Mouse (Mus musculus): Measurements from ENCODE around the gene Hadha. TPM values are rescaled to one million over a fixed set of nuclear protein-coding genes. Genes with fewer than 3 reads are reported as not detected.

Hadha gene
- polyA plus RNA-seq, 1 experiment from 2014 or later = 97.4 TPM

DNA sequence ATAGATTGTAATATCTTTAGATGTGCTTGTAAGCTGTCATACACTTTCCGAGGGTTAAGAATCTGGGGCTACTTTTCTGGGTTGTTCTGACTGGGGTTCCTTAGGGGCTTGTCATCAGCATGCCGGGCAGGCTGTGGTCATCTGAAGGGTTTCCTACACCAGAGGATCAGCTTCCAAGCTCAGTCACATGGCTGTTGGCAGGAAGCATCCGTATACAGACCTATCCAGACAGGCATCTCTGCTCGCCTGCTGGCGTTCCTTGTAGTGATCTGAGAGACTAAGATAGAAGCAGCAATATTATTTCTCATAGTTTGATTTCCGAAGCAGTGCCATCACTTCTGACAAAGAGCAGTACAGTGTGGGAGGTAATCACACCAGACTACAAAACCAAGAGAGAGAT is 4.6 kb upstream of the Hadha start:
- DNase-seq (ENCODE audit: low spot score) (no peak), ATAC-seq (replicated peaks; ENCODE audit: low FRiP score) (no peak)
- no peak overlapping the region for H3K27ac ChIP-seq (ENCODE audit: low read depth, low read length)
- no peak overlapping the region for H3K4me2 ChIP-seq (ENCODE audit: low read depth, low read length, severe bottlenecking)
- no peak overlapping the region for H3K9ac ChIP-seq (ENCODE audit: low read length)
- peaks cover 5% of the 10 kb centered on the region; the same call in 1 of the 2 replicates for H3K4me1 ChIP-seq (replicated peaks; ENCODE audit: control insufficient read depth, insufficient read depth, low read length)
- no peaks in the 10 kb centered on the region for H3K36me3 ChIP-seq (ENCODE audit: control insufficient read depth, insufficient read depth, low read length)
- no peaks in the 10 kb centered on the region for H3K9me3 ChIP-seq (ENCODE audit: control insufficient read depth, low read length)
- no peak overlapping the region for H3K4me3 ChIP-seq (ENCODE audit: low read depth, low read length)
- H3K27me3 ChIP-seq (ENCODE audit: control insufficient read depth, insufficient read depth, low read length) = no peaks in the 10 kb centered on the region
- WGBS = 87% methylated on average over 6 of the region's 6 CpGs

DNA sequence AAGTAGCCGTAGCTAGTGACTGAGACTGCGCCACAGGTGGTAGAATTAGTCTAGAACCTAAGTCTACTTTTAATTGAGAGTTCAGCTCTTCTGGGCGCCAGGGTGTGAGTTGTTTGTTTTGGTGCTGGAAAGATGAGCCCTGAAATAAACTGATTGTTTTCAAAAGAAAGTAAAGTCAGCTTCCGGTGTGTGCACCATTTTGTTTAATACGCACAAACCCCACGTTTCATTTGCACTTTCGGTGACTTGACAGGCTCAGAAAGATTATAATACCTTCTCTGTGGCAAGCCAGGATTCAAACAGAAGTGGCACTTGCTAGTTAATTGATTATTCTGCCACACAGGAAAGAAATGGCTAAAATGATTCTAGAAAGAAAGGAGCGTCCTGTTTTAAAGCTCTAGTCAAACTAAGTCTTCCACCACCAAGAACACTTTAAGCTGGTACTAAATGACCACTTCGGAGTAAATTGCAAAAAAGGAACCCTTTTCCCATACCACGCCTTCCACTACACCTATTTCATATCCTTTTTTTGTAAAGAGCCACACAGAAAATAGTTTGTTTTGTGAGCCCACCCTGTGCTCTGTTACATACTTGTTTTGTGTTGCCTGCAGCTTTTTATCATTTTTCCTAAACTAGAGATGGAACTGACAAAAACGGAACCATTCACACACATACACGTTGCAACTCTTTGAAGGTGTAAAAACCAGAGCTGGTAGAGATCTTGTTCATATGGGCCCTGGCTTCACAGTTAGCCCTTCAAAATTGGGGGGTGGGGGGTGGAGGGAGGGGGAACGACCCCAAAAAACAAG is 1.1 kb upstream of the Hadha start:
- Histone ChIP-seq H3K4me1 (replicated peaks; ENCODE audit: control insufficient read depth, insufficient read depth, low read length) (peaks cover 5% of the 10 kb centered on the region; the same call in 1 of the 2 replicates), H3K4me2 (ENCODE audit: low read depth, low read length, severe bottlenecking) (peak overlapping the region; percentile 59), H3K36me3 (ENCODE audit: control insufficient read depth, insufficient read depth, low read length) (no peaks in the 10 kb centered on the region), H3K27me3 (ENCODE audit: control insufficient read depth, insufficient read depth, low read length) (no peaks in the 10 kb centered on the region), H3K9ac (ENCODE audit: low read length) (peak overlapping the region; percentile 82), H3K9me3 (ENCODE audit: control insufficient read depth, low read length) (no peaks in the 10 kb centered on the region), H3K4me3 (ENCODE audit: low read depth, low read length) (peak overlapping the region; percentile 88), H3K27ac (ENCODE audit: low read depth, low read length) (no peak overlapping the region)
- WGBS = 39% methylated on average over 13 of the region's 13 CpGs
- ATAC-seq (replicated peaks; ENCODE audit: low FRiP score) (no peak), DNase-seq (ENCODE audit: low spot score) (no peak)

DNA sequence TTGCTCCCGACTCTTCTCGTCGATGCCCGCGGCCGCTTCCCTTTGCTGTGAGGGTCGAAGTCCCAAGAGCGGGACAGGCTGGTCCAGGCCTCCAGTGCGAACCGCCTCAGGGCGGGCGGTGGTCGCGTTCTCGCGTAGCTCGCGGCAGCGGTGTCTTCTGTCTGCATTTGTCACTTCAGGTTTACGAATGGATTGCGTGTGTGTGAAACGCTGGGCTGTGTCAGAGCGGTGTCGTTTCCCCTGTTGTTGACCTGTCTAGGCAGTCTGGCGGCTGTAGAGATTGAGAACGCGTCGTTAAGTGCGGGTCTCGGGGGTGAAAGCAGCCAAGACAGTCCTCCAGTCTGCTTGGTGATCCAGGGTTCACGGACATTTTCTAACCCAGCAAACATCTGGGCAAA is 432 bp upstream of the Hadha start:
- Histone ChIP-seq H3K27ac (ENCODE audit: low read depth, low read length) (no peak overlapping the region; the same call in 1 of the 2 replicates), H3K9ac (ENCODE audit: low read length) (peak overlapping the region; percentile 82), H3K4me1 (replicated peaks; ENCODE audit: control insufficient read depth, insufficient read depth, low read length) (peaks cover 5% of the 10 kb centered on the region; the same call in 1 of the 2 replicates), H3K9me3 (ENCODE audit: control insufficient read depth, low read length) (no peaks in the 10 kb centered on the region), H3K4me2 (ENCODE audit: low read depth, low read length, severe bottlenecking) (peak overlapping the region; percentile 59), H3K36me3 (ENCODE audit: control insufficient read depth, insufficient read depth, low read length) (no peaks in the 10 kb centered on the region), H3K4me3 (ENCODE audit: low read depth, low read length) (peak overlapping the region; percentile 88), H3K27me3 (ENCODE audit: control insufficient read depth, insufficient read depth, low read length) (no peaks in the 10 kb centered on the region)
- ATAC-seq (replicated peaks; ENCODE audit: low FRiP score) = peak; percentile 71
- DNase-seq (ENCODE audit: low spot score) = no peak
- under 1% methylated on average over 31 of the region's 31 CpGs for WGBS

DNA sequence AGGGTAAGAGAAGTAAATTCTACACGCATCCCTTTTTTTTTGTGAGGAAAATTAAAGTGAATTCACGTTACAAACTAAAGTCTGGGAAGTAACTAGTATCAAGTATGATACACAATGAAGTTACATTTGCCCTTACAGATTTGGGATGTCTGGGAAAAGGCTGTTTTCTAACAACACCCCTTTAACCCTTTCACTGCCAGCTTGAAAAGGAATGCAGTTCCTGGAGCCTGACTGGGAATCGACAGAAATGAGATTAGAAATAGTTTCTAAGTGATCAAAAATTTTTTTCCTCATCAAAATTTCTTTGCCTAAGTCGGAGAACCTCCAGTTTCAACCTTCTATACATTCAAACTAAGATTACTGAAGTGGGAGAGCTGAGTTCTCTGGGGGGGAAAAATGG is 949 bp downstream of the Hadha start:
- WGBS = 22% methylated on average over 4 of the region's 4 CpGs
- H3K9ac ChIP-seq (ENCODE audit: low read length) = peak overlapping the region; percentile 82
- no peaks in the 10 kb centered on the region for H3K27me3 ChIP-seq (ENCODE audit: control insufficient read depth, insufficient read depth, low read length)
- H3K4me3 ChIP-seq (ENCODE audit: low read depth, low read length) = peak overlapping the region; percentile 88
- H3K36me3 ChIP-seq (ENCODE audit: control insufficient read depth, insufficient read depth, low read length) = no peaks in the 10 kb centered on the region
- DNase-seq (ENCODE audit: low spot score) (no peak), ATAC-seq (replicated peaks; ENCODE audit: low FRiP score) (no peak)
- no peaks in the 10 kb centered on the region for H3K9me3 ChIP-seq (ENCODE audit: control insufficient read depth, low read length)
- H3K4me2 ChIP-seq (ENCODE audit: low read depth, low read length, severe bottlenecking) = peak overlapping the region; percentile 59
- H3K4me1 ChIP-seq (replicated peaks; ENCODE audit: control insufficient read depth, insufficient read depth, low read length) = peaks cover 5% of the 10 kb centered on the region; the same call in 1 of the 2 replicates
- H3K27ac ChIP-seq (ENCODE audit: low read depth, low read length) = no peak overlapping the region

DNA sequence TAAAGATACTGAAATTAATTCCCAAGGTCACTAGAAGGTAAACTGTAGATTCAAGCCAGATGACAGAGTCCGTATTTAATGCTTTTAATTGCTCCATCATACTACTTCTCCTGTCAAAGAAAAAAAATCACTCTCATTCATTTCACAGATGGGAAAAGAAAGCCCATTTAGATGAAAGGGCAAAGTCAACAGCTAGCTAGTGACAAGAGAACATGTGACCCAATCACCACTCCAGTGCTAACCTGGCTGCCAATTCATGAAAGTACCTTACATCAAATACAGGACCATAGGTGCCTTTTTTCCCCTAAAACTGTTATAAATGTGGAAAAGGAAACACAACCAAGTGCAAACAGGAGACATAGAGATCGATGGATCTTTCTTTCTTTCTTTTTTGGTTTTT is 1.7 kb downstream of the Hadha start:
- no peaks in the 10 kb centered on the region for H3K9me3 ChIP-seq (ENCODE audit: control insufficient read depth, low read length)
- H3K27me3 ChIP-seq (ENCODE audit: control insufficient read depth, insufficient read depth, low read length) = no peaks in the 10 kb centered on the region
- no peak overlapping the region for H3K27ac ChIP-seq (ENCODE audit: low read depth, low read length)
- H3K4me2 ChIP-seq (ENCODE audit: low read depth, low read length, severe bottlenecking) = no peak overlapping the region
- peaks cover 5% of the 10 kb centered on the region; the same call in 1 of the 2 replicates for H3K4me1 ChIP-seq (replicated peaks; ENCODE audit: control insufficient read depth, insufficient read depth, low read length)
- ATAC-seq (replicated peaks; ENCODE audit: low FRiP score) = no peak
- WGBS = 90% methylated on average over 2 of the region's 2 CpGs
- DNase-seq (ENCODE audit: low spot score) = no peak
- no peaks in the 10 kb centered on the region for H3K36me3 ChIP-seq (ENCODE audit: control insufficient read depth, insufficient read depth, low read length)
- H3K9ac ChIP-seq (ENCODE audit: low read length) = no peak overlapping the region
- no peak overlapping the region for H3K4me3 ChIP-seq (ENCODE audit: low read depth, low read length)

DNA sequence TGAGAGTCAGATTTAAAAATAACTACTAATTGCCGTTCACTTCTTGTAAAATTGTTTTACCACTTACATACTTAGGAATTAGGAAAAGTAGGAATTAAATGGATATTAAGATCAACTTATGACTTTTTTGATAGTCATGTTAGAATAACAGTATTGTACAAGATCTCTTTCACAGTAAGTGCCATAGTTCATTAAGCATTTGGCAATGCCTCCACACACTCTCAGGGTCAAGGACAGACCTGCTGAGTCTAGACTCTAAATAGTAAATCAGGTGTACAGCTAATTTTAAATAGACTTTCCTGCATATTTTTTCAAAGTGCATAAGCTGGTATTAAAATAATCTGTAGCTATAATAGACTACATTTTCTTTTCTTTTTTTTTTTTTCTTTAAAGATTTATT is 2.5 kb downstream of the Hadha start:
- no peak overlapping the region for H3K4me3 ChIP-seq (ENCODE audit: low read depth, low read length)
- no peak overlapping the region for H3K4me2 ChIP-seq (ENCODE audit: low read depth, low read length, severe bottlenecking)
- H3K36me3 ChIP-seq (ENCODE audit: control insufficient read depth, insufficient read depth, low read length) = no peaks in the 10 kb centered on the region
- peaks cover 5% of the 10 kb centered on the region; the same call in 1 of the 2 replicates for H3K4me1 ChIP-seq (replicated peaks; ENCODE audit: control insufficient read depth, insufficient read depth, low read length)
- H3K27ac ChIP-seq (ENCODE audit: low read depth, low read length) = no peak overlapping the region
- H3K27me3 ChIP-seq (ENCODE audit: control insufficient read depth, insufficient read depth, low read length) = no peaks in the 10 kb centered on the region
- no peak overlapping the region for H3K9ac ChIP-seq (ENCODE audit: low read length)
- H3K9me3 ChIP-seq (ENCODE audit: control insufficient read depth, low read length) = no peaks in the 10 kb centered on the region
- ATAC-seq (replicated peaks; ENCODE audit: low FRiP score) (no peak), DNase-seq (ENCODE audit: low spot score) (no peak)
- WGBS = 92% methylated on average over 1 of the region's 1 CpGs

DNA sequence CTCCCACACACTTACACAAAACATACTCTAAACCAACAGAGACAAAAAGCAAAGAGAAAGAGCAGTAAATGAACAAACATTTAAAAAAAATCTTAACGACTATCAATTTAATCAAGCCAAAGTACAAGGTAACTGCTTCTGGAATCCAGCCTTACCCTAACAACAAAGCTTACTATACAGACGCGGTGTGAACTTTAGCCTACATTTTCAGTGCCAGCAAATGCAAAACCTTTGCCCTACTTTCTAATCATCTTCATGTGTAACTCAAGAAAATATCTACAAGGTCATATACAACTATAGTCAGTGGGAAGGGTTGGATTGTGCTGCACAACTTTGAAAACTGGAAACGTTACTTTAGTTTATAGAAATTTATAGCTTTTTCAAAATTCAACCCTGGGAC is 3.0 kb downstream of the Hadha start:
- DNase-seq (ENCODE audit: low spot score) = no peak
- H3K4me3 ChIP-seq (ENCODE audit: low read depth, low read length) = no peak overlapping the region
- WGBS = 45% methylated on average over 4 of the region's 4 CpGs
- H3K36me3 ChIP-seq (ENCODE audit: control insufficient read depth, insufficient read depth, low read length) = no peaks in the 10 kb centered on the region
- no peak overlapping the region for H3K27ac ChIP-seq (ENCODE audit: low read depth, low read length)
- H3K4me1 ChIP-seq (replicated peaks; ENCODE audit: control insufficient read depth, insufficient read depth, low read length) = peaks cover 5% of the 10 kb centered on the region; the same call in 1 of the 2 replicates
- H3K9me3 ChIP-seq (ENCODE audit: control insufficient read depth, low read length) = no peaks in the 10 kb centered on the region
- ATAC-seq (replicated peaks; ENCODE audit: low FRiP score) = no peak
- H3K9ac ChIP-seq (ENCODE audit: low read length) = no peak overlapping the region
- no peak overlapping the region for H3K4me2 ChIP-seq (ENCODE audit: low read depth, low read length, severe bottlenecking)
- no peaks in the 10 kb centered on the region for H3K27me3 ChIP-seq (ENCODE audit: control insufficient read depth, insufficient read depth, low read length)

DNA sequence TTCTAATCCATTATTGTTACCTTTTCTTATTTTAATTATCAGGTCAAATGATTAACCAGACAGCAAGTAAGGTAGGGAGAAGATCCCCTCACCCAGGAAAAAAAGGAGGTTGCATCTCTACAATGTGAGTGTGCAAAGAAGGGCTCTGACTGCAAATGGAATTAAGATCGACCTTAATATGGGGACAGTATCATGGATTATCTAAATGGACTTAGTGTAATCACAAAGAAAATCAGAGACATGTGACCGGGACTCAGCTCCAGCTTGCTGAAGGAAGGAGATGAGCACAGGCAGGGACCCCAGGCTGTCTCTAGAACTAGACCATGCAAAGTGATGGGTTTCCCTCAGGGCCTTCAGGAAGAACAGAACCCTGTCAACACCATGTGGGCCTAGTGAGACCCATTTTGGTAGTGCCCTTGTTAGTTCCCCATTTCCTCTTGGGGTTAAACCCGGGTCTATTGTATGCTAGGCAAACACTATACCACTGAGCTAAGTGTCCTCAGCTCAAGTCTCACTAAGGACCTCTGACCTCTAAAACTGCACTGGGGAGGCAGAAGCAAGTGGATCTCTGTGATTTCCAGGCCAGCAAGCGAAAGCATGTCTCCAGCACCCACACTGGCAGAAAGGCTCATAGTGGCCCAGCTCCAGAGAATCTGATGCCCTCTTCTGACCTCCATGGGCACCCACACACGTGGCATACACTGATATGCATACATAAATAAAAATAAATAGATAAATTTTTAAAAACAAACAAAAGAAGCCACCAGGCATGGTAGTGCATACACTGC is 6.6 kb downstream of the Hadha start:
- Histone ChIP-seq H3K4me1 (replicated peaks; ENCODE audit: control insufficient read depth, insufficient read depth, low read length) (no peaks in the 10 kb centered on the region; the same call in 1 of the 2 replicates), H3K36me3 (ENCODE audit: control insufficient read depth, insufficient read depth, low read length) (peaks cover 4% of the 10 kb centered on the region; the same call in 1 of the 2 replicates), H3K4me2 (ENCODE audit: low read depth, low read length, severe bottlenecking) (no peak overlapping the region), H3K4me3 (ENCODE audit: low read depth, low read length) (no peak overlapping the region), H3K27me3 (ENCODE audit: control insufficient read depth, insufficient read depth, low read length) (no peaks in the 10 kb centered on the region), H3K27ac (ENCODE audit: low read depth, low read length) (no peak overlapping the region), H3K9me3 (ENCODE audit: control insufficient read depth, low read length) (no peaks in the 10 kb centered on the region), H3K9ac (ENCODE audit: low read length) (no peak overlapping the region)
- DNase-seq (ENCODE audit: low spot score) (no peak), ATAC-seq (replicated peaks; ENCODE audit: low FRiP score) (no peak)
- 86% methylated on average over 5 of the region's 5 CpGs for WGBS
